Mouse (Mus musculus) kidney, embryonic 16.5 days (tissue): ENCODE measurements around the gene Filip1. TPM values are rescaled to one million over a fixed set of nuclear protein-coding genes. Genes with fewer than 3 reads are reported as not detected.
A peak's percentile ranks its signal among the peaks of the same experiment; 100 is the strongest.

Experiments used
- ATAC-seq: fragments of 200-750 bp; cut with Nextera tagmentation; 2 replicates; pipeline ENCODE4 v1.8.0; 2017; ENCODE audit warnings: moderate TSS enrichment; ENCODE audit not compliant: low FRiP score, low TSS enrichment
- H3K27ac ChIP-seq: fragments of 300-500 bp; sonication (generic); 2 replicates; pipeline ENCODE4 v1.5.1; 2014; ENCODE audit warnings: low read length
- H3K27me3 ChIP-seq: fragments of 300-500 bp; sonication (generic); 2 replicates; pipeline ENCODE4 v1.6.1; 2014; ENCODE audit warnings: low read length, control low read depth, mixed read lengths; ENCODE audit not compliant: insufficient read depth
- H3K36me3 ChIP-seq: fragments of 300-500 bp; sonication (generic); 2 replicates; pipeline ENCODE4 v1.6.1; 2014; ENCODE audit warnings: low read length, control low read depth, mixed read lengths; ENCODE audit not compliant: insufficient read depth
- H3K4me1 ChIP-seq: fragments of 300-500 bp; sonication (generic); 2 replicates; pipeline ENCODE4 v1.6.1; 2014; ENCODE audit warnings: low read length, control low read depth, mixed read lengths; ENCODE audit not compliant: insufficient read depth
- H3K4me2 ChIP-seq: fragments of 300-500 bp; sonication (generic); replicated peaks from 2 replicates; pipeline ENCODE4 v1.6.1; 2014; ENCODE audit warnings: low read depth, low read length
- H3K4me3 ChIP-seq: fragments of 300-500 bp; sonication (generic); 2 replicates; pipeline ENCODE4 v1.5.1; 2014; ENCODE audit warnings: mild to moderate bottlenecking, low read length
- H3K9ac ChIP-seq: fragments of 300-500 bp; sonication (generic); replicated peaks from 2 replicates; pipeline ENCODE4 v1.6.1; 2014; ENCODE audit warnings: low read length
- H3K9me3 ChIP-seq: fragments of 300-500 bp; sonication (generic); 2 replicates; pipeline ENCODE4 v1.6.1; 2016; ENCODE audit warnings: low read length, control low read depth
- WGBS: fragments of 180-500 bp; shearing (Covaris S2); extraction: QIAGEN DNeasy Blood & Tissue Kit; methylation state at CpG from one replicate; pipeline ENCODE4 v1.1.7; 2014; 5-methylcytosine and 5-hydroxymethylcytosine counted together
- polyA plus RNA-seq: library from polyadenylated mRNA; unstranded; fragments of >200 nt; fragmentation: Nextera tagmentation; extraction: Ambion mirVana; gene quantifications from 2 replicates; pipeline ENCODE4 v1.2.1, GENCODE M21; 2015

Gene Filip1
- polyA plus RNA-seq, 1 experiment from 2014 or later: 5.2 TPM

DNA sequence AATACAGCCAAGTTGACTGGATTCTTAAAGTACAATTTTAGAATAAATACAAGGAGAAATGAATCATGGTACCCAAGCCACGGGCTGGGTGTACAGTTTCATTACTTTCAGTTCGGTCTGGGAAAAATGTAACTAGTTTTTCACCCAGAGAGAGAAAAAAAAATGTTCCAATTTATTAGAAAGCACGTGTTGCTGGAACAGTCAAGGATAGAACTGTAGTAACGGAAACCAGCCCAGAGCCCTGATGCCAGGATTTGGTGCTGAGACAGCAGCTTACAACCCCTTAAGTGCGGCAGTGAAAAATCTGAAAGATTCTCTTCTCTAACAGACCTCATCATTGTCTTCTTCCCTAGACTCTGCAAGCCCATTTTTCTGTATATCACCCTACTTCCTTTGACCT lies 118.0 kb downstream of the Filip1 start:
- no peak overlapping the region for H3K27ac ChIP-seq
- no peak overlapping the region for H3K4me2 ChIP-seq
- no peak overlapping the region for H3K4me3 ChIP-seq
- no peaks in the 10 kb centered on the region for H3K36me3 ChIP-seq
- H3K9ac ChIP-seq: no peak overlapping the region
- no peaks in the 10 kb centered on the region for H3K4me1 ChIP-seq
- H3K27me3 ChIP-seq: no peaks in the 10 kb centered on the region
- 66% methylated on average over 5 of the region's 5 CpGs for WGBS
- no peak for ATAC-seq
- H3K9me3 ChIP-seq: no peaks in the 10 kb centered on the region

DNA sequence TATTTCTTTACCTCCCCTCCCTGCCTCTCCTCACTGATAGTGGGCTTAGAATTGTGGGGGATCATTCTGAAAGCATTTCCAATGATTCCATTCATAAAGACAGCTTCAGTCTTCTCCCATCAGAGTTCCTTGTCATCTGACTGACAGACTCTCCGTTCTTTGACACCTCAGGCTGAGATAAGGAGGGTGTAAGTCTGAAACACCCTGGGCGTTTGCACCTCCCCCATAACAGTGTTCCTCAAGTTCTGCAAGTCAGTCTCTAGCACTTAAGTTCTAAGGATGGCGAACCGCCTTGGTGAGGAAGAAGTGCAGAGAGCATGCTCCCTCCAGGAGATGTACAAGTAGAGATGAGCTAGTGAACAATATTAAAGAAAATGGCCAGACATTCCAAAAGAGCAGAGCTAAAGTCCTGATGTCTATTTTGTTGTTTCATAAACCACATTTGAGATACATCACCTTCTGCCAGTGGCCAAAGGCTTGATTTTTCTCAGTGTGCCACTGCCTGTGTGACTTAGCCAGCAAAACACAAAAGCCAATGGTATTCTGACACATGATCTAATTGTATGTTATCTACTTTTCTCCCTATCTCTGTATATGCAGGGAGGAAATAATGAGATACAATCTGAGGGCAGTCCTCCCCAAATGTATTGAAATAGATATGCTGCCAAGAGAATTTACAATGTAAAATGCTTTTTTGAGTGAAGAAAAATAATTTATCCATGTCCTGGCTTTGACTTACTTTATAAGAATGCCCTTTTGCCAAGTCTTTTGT lies 118.6 kb downstream of the Filip1 start:
- Histone ChIP-seq H3K9me3 (no peaks in the 10 kb centered on the region), H3K27ac (no peak overlapping the region), H3K9ac (no peak overlapping the region), H3K4me1 (no peaks in the 10 kb centered on the region), H3K4me2 (no peak overlapping the region), H3K27me3 (no peaks in the 10 kb centered on the region), H3K36me3 (no peaks in the 10 kb centered on the region), H3K4me3 (no peak overlapping the region)
- ATAC-seq: no peak
- WGBS: 59% methylated on average over 4 of the region's 4 CpGs

DNA sequence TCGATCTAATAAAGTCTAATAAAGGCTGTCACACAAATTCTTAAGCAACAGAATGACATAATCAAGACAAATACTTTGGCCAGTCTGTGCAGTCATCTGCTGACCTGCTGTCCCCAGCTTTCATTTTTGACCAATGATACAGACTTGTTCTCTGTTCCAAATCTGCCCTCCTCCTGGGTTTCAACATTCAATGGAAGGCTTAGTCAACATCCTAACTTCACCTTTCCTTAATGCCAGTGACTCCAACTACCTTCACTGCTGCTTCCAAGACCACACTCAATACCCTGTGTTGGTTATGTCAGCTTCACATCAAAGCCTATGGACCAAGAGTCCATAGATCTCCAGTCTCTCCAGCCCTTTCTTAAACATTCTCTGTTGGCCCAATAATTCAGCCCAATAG lies 120.5 kb downstream of the Filip1 start:
- Histone ChIP-seq H3K27me3 (no peaks in the 10 kb centered on the region), H3K9me3 (no peaks in the 10 kb centered on the region), H3K9ac (no peak overlapping the region), H3K4me3 (no peak overlapping the region), H3K27ac (no peak overlapping the region), H3K36me3 (no peaks in the 10 kb centered on the region), H3K4me2 (no peak overlapping the region), H3K4me1 (no peaks in the 10 kb centered on the region)
- WGBS: 94% methylated on average over 1 of the region's 1 CpGs
- ATAC-seq: no peak

DNA sequence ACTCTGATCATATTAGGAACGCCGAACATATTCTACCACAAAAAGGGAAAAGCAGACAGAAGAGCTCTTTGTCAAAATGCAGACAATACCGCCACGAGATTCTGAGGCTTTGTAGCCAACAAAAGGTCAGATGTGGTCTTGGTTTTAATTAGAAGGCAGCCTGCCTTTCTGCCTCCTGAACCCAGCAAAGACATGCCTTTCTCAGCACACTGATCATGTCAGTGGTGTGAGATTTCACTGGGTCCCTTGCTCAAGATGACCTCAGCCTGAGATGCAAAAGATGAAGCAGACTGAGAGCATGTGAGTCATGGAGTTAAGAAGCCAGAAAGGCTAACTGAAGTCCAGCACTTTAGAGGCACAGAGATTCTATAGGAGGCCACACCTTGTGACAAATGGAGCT lies 122.2 kb downstream of the Filip1 start:
- no peaks in the 10 kb centered on the region for H3K9me3 ChIP-seq
- no peak overlapping the region for H3K4me3 ChIP-seq
- H3K4me1 ChIP-seq: no peaks in the 10 kb centered on the region
- no peak overlapping the region for H3K4me2 ChIP-seq
- H3K36me3 ChIP-seq: no peaks in the 10 kb centered on the region
- ATAC-seq: no peak
- WGBS: 53% methylated on average over 4 of the region's 4 CpGs
- H3K27ac ChIP-seq: no peak overlapping the region
- no peak overlapping the region for H3K9ac ChIP-seq
- H3K27me3 ChIP-seq: no peaks in the 10 kb centered on the region

DNA sequence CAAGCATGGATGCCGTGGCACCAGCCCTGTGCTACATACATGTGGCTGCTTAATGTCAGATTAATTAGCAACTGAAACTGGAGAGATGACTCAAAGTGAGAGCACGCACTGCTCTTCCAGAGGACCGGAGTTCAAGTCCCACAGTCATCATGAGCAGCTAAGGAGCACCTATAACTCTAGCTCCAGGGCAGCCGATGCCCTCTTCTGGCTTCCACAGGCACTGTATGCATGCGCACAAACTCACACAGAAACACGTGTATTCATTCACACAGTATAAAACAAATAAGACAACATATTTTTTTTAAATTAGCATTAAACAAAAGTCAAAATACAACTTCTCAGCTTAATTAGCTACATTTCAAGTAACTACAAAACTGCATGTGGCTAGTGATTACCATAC lies 123.5 kb downstream of the Filip1 start:
- H3K9ac ChIP-seq: no peak overlapping the region
- no peak for ATAC-seq
- no peaks in the 10 kb centered on the region; the same call in 1 of the 2 replicates for H3K4me1 ChIP-seq
- WGBS: 86% methylated on average over 6 of the region's 6 CpGs
- H3K36me3 ChIP-seq: no peaks in the 10 kb centered on the region
- H3K9me3 ChIP-seq: no peaks in the 10 kb centered on the region
- no peak overlapping the region for H3K4me2 ChIP-seq
- H3K27ac ChIP-seq: no peak overlapping the region
- H3K4me3 ChIP-seq: no peak overlapping the region
- H3K27me3 ChIP-seq: no peaks in the 10 kb centered on the region

DNA sequence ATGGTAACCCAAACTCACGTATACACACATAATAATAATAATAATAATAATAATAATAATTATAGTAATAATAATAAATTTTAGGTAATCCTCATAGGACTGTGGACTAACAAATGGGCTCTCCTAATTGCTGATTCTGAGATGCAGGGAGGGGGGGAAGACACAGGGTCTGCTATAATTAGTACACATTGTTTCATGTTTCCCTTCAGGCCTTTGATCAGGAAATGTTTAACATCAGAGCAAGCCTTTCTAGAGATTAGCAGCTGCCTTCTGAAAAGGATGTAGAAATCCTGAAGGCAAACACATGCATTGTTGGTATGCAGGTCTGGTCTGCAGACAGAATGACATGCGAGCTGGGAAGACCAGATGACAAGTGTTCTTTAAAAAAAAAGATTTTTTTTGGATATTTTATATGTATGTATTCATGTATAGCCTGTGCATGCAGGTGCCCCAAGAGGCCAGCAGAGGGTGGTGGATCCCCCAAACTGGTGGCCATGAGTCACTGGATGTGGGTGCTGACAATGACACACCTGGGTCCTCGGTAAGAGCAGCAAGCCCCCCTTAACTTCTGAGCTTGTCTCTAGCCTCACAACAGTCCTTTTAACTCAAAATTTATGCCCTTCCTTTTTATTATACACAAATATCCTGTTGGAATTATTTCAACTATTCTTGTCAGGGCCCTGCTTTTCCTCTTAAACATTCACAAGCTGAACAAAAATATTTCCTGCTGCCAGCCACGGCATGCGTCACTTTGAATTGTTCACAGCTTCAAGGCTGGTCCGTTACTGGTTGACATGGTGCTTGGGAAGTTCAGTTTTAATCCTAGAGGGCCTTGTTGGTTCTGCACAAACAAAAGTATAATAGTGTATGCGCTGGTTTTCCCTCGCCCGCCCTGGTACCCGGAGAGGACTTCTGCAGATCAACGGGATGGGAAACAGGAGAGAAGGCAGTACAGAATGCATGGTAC lies 127.1 kb downstream of the Filip1 start:
- Histone ChIP-seq H3K9me3 (no peaks in the 10 kb centered on the region), H3K4me3 (no peak overlapping the region), H3K9ac (no peak overlapping the region), H3K4me1 (no peaks in the 10 kb centered on the region; the same call in 1 of the 2 replicates), H3K4me2 (no peak overlapping the region), H3K27me3 (no peaks in the 10 kb centered on the region), H3K36me3 (no peaks in the 10 kb centered on the region), H3K27ac (peak overlapping the region; percentile 52)
- 65% methylated on average over 11 of the region's 11 CpGs for WGBS
- peak; percentile 31; the same call in 1 of the 2 replicates for ATAC-seq

DNA sequence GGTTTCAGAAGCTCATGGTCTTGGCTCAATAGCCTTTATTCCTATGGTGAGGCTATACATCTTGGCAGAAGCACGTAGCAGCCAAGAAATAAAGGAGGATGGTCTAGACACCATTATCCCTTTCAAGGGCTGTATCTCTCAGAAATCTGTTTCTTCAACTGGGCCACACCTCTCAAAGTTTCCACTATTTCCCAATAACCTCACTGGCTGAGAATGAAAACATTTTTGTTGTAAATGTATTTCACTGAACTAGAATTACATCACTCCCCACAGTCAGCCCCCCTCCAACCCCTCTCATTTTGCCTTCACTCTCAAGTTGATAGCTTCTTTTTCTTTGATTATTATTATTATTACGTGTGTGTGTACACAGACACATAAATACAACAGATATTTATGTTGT lies 129.5 kb downstream of the Filip1 start:
- ATAC-seq: no peak
- Histone ChIP-seq H3K9me3 (no peaks in the 10 kb centered on the region), H3K4me3 (no peak overlapping the region), H3K4me2 (no peak overlapping the region), H3K36me3 (no peaks in the 10 kb centered on the region), H3K27ac (no peak overlapping the region), H3K9ac (no peak overlapping the region), H3K27me3 (no peaks in the 10 kb centered on the region), H3K4me1 (no peaks in the 10 kb centered on the region; the same call in 1 of the 2 replicates)
- 86% methylated on average over 2 of the region's 2 CpGs for WGBS

DNA sequence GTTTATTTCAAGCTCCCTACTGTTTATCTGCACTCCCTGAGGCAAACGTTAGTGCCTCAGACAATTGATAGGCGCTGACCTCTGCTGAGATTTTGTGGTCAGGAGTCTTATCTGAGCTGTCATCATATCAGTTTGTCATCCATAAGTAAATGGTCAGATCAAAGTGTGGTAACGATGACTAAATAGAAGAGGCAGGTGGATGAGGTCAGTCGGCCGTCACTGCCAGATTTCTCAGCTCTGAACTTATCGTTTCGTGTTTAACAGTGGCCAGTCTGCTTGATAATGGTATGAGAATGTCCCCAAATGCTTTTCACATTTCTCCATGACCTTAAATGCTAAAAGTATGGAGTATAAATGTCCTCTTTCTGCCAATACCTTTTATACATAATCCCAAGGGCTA lies 132.6 kb downstream of the Filip1 start:
- Histone ChIP-seq H3K27ac (no peak overlapping the region), H3K9me3 (no peaks in the 10 kb centered on the region), H3K4me3 (no peak overlapping the region), H3K27me3 (no peaks in the 10 kb centered on the region), H3K9ac (no peak overlapping the region), H3K4me1 (peaks cover 7% of the 10 kb centered on the region), H3K36me3 (no peaks in the 10 kb centered on the region), H3K4me2 (no peak overlapping the region)
- 59% methylated on average over 7 of the region's 7 CpGs for WGBS
- ATAC-seq: no peak

DNA sequence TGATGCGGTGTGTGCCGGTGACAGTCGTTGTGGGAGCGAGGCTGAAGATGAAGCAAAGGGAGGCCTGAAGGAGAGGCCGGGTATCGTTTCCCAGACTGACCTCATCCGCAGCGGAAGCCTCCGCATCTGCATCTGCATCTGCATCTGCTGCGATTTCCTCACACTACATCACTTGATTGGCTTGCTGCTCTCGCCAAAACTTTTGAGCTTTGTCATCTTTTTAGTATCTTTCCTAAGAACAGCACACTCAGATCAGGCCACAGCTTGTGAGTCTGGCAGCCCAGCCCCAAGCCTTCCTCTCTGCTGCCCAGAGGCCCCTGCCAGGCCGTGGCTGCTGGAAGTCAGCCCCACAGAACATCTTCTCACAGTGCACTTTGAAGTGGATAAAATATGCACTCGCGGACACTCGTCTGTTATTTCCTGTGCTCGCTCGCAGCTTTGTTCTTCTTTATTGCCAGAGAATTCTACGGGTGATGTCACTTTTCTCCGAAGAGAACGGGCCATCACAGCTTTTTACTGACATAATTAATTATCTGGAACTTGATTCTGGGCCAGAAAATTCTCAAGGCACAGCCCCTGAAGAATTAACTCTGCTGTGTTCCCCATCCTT lies 137.0 kb downstream of the Filip1 start:
- ATAC-seq: peak; percentile 83
- peak overlapping the region; percentile 43 for H3K4me2 ChIP-seq
- H3K27me3 ChIP-seq: no peaks in the 10 kb centered on the region
- H3K9me3 ChIP-seq: no peaks in the 10 kb centered on the region
- peak overlapping the region; percentile 12; the same call in 1 of the 2 replicates for H3K4me3 ChIP-seq
- peak overlapping the region; percentile 53 for H3K27ac ChIP-seq
- H3K36me3 ChIP-seq: no peaks in the 10 kb centered on the region
- 26% methylated on average over 20 of the region's 20 CpGs for WGBS
- peak overlapping the region; percentile 33; the same call in 1 of the 2 replicates for H3K9ac ChIP-seq
- peaks cover 9% of the 10 kb centered on the region; the same call in 1 of the 2 replicates for H3K4me1 ChIP-seq
